Mouse (Mus musculus) thymus, postnatal 25 days (tissue): ENCODE results near the gene Gm20388.

Experiments used
- DNase-seq: peaks from one replicate; pipeline ENCODE4 v3.0.0; 2022

The Gm20388 gene

GRCm38 (mm10) chr8:121948321-121949145 is 2037.9 kb downstream of the Gm20388 start:
- DNase-seq: peak; percentile 22

GRCm38 (mm10) chr8:121949222-121949800 is 2038.7 kb downstream of the Gm20388 start, which contains the start of gene Banp:
Banp (plus strand) TSS chr8:121949750.
- no peak for DNase-seq

- peak; percentile 99 for DNase-seq
These were observed 2039.5 kb downstream of the Gm20388 start for GRCm38 (mm10) chr8:121949941-121950748.

GRCm38 (mm10) chr8:121950749-121951655 is 2040.4 kb downstream of the Gm20388 start:
- DNase-seq: peak; percentile 69

- DNase-seq: no peak
These were observed 2041.0 kb downstream of the Gm20388 start for GRCm38 (mm10) chr8:121951656-121952009.

- no peak for DNase-seq
These were observed 2041.5 kb downstream of the Gm20388 start for GRCm38 (mm10) chr8:121952122-121952521.

- DNase-seq: no peak
These were observed 2042.2 kb downstream of the Gm20388 start for GRCm38 (mm10) chr8:121952800-121953199.

GRCm38 (mm10) chr8:121953821-121954545 is 2043.3 kb downstream of the Gm20388 start:
- DNase-seq: no peak

- no peak for DNase-seq
These were observed 2044.4 kb downstream of the Gm20388 start for GRCm38 (mm10) chr8:121954981-121955555.

GRCm38 (mm10) chr8:121955825-121956500 is 2045.3 kb downstream of the Gm20388 start:
- no peak for DNase-seq

- DNase-seq: no peak
These were observed 2047.8 kb downstream of the Gm20388 start for GRCm38 (mm10) chr8:121958395-121958794.

- DNase-seq: no peak
These were observed 2052.3 kb downstream of the Gm20388 start for GRCm38 (mm10) chr8:121962892-121963291.

GRCm38 (mm10) chr8:121964716-121965512 is 2054.3 kb downstream of the Gm20388 start:
- DNase-seq: no peak

- no peak for DNase-seq
These were observed 2055.5 kb downstream of the Gm20388 start for GRCm38 (mm10) chr8:121966110-121966509.

GRCm38 (mm10) chr8:121966714-121967448 is 2056.2 kb downstream of the Gm20388 start:
- no peak for DNase-seq

GRCm38 (mm10) chr8:121967977-121968376 is 2057.3 kb downstream of the Gm20388 start:
- DNase-seq: no peak

GRCm38 (mm10) chr8:121968542-121968941 is 2057.9 kb downstream of the Gm20388 start:
- DNase-seq: peak; percentile 18

- DNase-seq: no peak
These were observed 2059.6 kb downstream of the Gm20388 start for GRCm38 (mm10) chr8:121970225-121970624.

GRCm38 (mm10) chr8:121971488-121972058 is 2060.9 kb downstream of the Gm20388 start:
- DNase-seq: no peak
